Mouse (Mus musculus): ENCODE data around the gene Sptan1. TPM values are rescaled to one million over a fixed set of nuclear protein-coding genes. Genes with fewer than 3 reads are reported as not detected.
A peak's percentile ranks its signal among the peaks of the same experiment; 100 is the strongest.

Sptan1 gene
- total and polyA plus RNA-seq, 2 experiments, result 71.3 to 89.0 TPM

DNA sequence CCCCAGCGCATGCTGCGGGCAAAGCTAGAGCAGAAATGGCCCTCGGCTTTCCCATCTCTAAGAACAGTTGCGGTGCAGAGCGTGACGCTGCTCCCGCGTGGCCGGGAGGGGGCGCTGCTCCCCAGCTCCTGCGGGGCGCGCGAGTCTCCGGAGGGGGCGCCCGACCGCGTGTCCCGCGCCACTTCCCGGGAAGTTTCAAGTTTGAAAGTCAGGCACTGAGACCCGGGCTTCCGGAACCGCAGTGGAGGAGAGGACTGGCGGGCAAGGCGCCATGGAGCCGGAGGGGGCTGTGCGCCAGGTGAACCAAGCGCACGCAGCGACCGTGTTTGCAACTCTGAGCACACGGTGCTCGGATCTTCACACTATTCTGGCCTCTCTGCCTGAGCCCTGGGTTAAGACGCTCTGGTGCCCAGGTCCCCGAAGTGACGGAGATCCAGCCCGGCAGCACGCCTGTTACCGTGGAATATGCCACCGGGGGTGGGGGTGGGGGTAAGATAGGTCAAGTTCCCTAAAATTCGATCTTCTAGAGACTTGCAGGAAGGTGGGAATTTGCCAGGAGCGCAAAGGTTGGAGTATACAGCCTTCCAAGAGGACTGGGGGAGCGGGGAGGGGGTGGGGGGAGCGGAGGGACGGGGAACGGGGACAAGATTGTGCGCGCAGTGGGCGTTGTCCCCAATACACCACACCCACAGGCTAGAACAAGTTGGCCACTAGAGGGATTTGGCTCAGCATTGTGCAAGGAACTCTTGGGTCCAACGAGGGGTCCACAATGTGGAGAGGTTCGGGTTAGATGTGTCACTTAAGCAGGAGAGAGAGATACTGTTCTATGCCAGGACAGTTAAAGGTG lies 112.4 kb downstream of the Sptan1 start, which contains the start of gene Pkn3:
Pkn3 (plus strand) TSS at position 183 of the 847 bp plus-strand sequence.
- peak within 1 kb of the TSS; percentile 73 for H3K9ac ChIP-seq (ENCODE audit: low read depth, low read length)
- H3K27ac ChIP-seq (replicated peaks; ENCODE audit: insufficient read depth, low read depth, low read length), result no peak within 1 kb of the TSS
- no peaks in the 10 kb centered on the region for H3K79me2 ChIP-seq (ENCODE audit: control insufficient read depth, insufficient read depth, low read length)
- no peaks in the 10 kb centered on the region for H3K27me3 ChIP-seq (ENCODE audit: control insufficient read depth, insufficient read depth, low read length)
- peak; percentile 48 for DNase-seq (ENCODE audit: extremely low read depth, low read depth, low spot score)
- no peaks in the 10 kb centered on the region for H3K36me3 ChIP-seq (ENCODE audit: control insufficient read depth, insufficient read depth, low read length)
- under 1% methylated on average over 53 of the region's 53 CpGs for WGBS
- H3K4me1 ChIP-seq (ENCODE audit: control insufficient read depth, insufficient read depth, low read length), result no peaks in the 10 kb centered on the region
- H3K4me3 ChIP-seq (ENCODE audit: insufficient read depth, low read depth, low read length), result peak within 1 kb of the TSS; percentile 75
- TF ChIP-seq POLR2A (IDR thresholded peaks at IDR 0.05; ENCODE audit: extremely low read depth, insufficient read depth, low read length) (no peak), CTCF (IDR thresholded peaks at IDR 0.05; ENCODE audit: low read depth, low read length) (peak; percentile 95)

- Histone ChIP-seq H3K79me2 (ENCODE audit: control insufficient read depth, insufficient read depth, low read length) (no peaks in the 10 kb centered on the region), H3K4me1 (ENCODE audit: control insufficient read depth, insufficient read depth, low read length) (no peaks in the 10 kb centered on the region), H3K4me3 (ENCODE audit: insufficient read depth, low read depth, low read length) (no peak overlapping the region), H3K27me3 (ENCODE audit: control insufficient read depth, insufficient read depth, low read length) (no peaks in the 10 kb centered on the region), H3K9ac (ENCODE audit: low read depth, low read length) (no peak overlapping the region), H3K36me3 (ENCODE audit: control insufficient read depth, insufficient read depth, low read length) (no peaks in the 10 kb centered on the region), H3K27ac (replicated peaks; ENCODE audit: insufficient read depth, low read depth, low read length) (no peak overlapping the region)
- DNase-seq (ENCODE audit: extremely low read depth, low read depth, low spot score), result no peak
- WGBS, result 52% methylated on average over 10 of the region's 10 CpGs
- TF ChIP-seq POLR2A (IDR thresholded peaks at IDR 0.05; ENCODE audit: extremely low read depth, insufficient read depth, low read length), result no peak
- no peak for TF ChIP-seq CTCF (IDR thresholded peaks at IDR 0.05; ENCODE audit: low read depth, low read length)
These were observed 113.0 kb downstream of the Sptan1 start for GRCm38 (mm10) chr2:30078349-30078712.

DNA sequence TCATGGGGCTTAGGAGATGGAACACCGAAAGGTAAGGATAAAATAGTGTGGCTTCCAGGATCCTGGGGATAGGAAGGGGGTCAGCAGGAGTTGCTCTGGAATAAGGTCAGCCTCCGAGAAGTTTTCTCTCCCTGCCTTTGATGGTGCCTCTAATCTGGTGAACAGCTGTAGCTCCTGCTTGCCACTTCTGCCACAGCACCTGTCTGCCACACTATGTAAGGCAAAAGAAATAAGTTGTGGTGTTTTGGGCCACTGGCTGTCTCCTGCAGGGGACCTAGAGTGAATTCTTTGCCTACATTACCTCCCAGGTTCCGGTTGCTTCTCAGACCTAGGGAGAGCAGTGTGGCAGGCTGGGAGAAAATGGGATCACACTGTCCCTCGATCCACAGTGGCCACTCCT lies 113.4 kb downstream of the Sptan1 start:
- WGBS, result 90% methylated on average over 4 of the region's 4 CpGs
- Histone ChIP-seq H3K36me3 (ENCODE audit: control insufficient read depth, insufficient read depth, low read length) (no peaks in the 10 kb centered on the region), H3K9ac (ENCODE audit: low read depth, low read length) (no peak overlapping the region), H3K27ac (replicated peaks; ENCODE audit: insufficient read depth, low read depth, low read length) (no peak overlapping the region), H3K4me1 (ENCODE audit: control insufficient read depth, insufficient read depth, low read length) (no peaks in the 10 kb centered on the region), H3K27me3 (ENCODE audit: control insufficient read depth, insufficient read depth, low read length) (no peaks in the 10 kb centered on the region), H3K79me2 (ENCODE audit: control insufficient read depth, insufficient read depth, low read length) (no peaks in the 10 kb centered on the region), H3K4me3 (ENCODE audit: insufficient read depth, low read depth, low read length) (no peak overlapping the region)
- DNase-seq (ENCODE audit: extremely low read depth, low read depth, low spot score), result no peak
- TF ChIP-seq CTCF (IDR thresholded peaks at IDR 0.05; ENCODE audit: low read depth, low read length), result no peak
- no peak for TF ChIP-seq POLR2A (IDR thresholded peaks at IDR 0.05; ENCODE audit: extremely low read depth, insufficient read depth, low read length)

- no peak overlapping the region for H3K4me3 ChIP-seq (ENCODE audit: insufficient read depth, low read depth, low read length)
- H3K27me3 ChIP-seq (ENCODE audit: control insufficient read depth, insufficient read depth, low read length), result no peaks in the 10 kb centered on the region
- DNase-seq (ENCODE audit: extremely low read depth, low read depth, low spot score), result no peak
- no peaks in the 10 kb centered on the region for H3K79me2 ChIP-seq (ENCODE audit: control insufficient read depth, insufficient read depth, low read length)
- 91% methylated on average over 15 of the region's 15 CpGs for WGBS
- no peak overlapping the region for H3K27ac ChIP-seq (replicated peaks; ENCODE audit: insufficient read depth, low read depth, low read length)
- no peaks in the 10 kb centered on the region for H3K4me1 ChIP-seq (ENCODE audit: control insufficient read depth, insufficient read depth, low read length)
- H3K36me3 ChIP-seq (ENCODE audit: control insufficient read depth, insufficient read depth, low read length), result no peaks in the 10 kb centered on the region
- no peak overlapping the region for H3K9ac ChIP-seq (ENCODE audit: low read depth, low read length)
- TF ChIP-seq POLR2A (IDR thresholded peaks at IDR 0.05; ENCODE audit: extremely low read depth, insufficient read depth, low read length) (no peak), CTCF (IDR thresholded peaks at IDR 0.05; ENCODE audit: low read depth, low read length) (no peak)
These were observed 114.9 kb downstream of the Sptan1 start for GRCm38 (mm10) chr2:30080181-30080800.

Other genes starting within 250 kb of the Sptan1 start
- 0.13 and 0.18 TPM in 2 replicates for gene Gm13420, start 213.9 kb upstream of the Sptan1 start, total RNA-seq (2014; rRNA removed)
- gene Gm13420, start 213.9 kb upstream of the Sptan1 start, polyA plus RNA-seq (2012; rRNA removed), result 0.35 and 0.86 TPM in 2 replicates
- gene Gm13547, start 206.2 kb upstream of the Sptan1 start, total RNA-seq (2014; rRNA removed), result not detected in 2 replicates
- not detected in 2 replicates for gene Gm13547, start 206.2 kb upstream of the Sptan1 start, polyA plus RNA-seq (2012; rRNA removed)
- gene Coq4, start 178.1 kb upstream of the Sptan1 start, total RNA-seq (2014; rRNA removed), result 7.8 and 10.0 TPM in 2 replicates
- 37.6 and 48.2 TPM in 2 replicates for gene Coq4, start 178.1 kb upstream of the Sptan1 start, polyA plus RNA-seq (2012; rRNA removed)
- gene Trub2, start 177.1 kb upstream of the Sptan1 start, total RNA-seq (2014; rRNA removed), result 9.0 and 10.2 TPM in 2 replicates
- 13.5 and 19.7 TPM in 2 replicates for gene Trub2, start 177.1 kb upstream of the Sptan1 start, polyA plus RNA-seq (2012; rRNA removed)
- 9.2 and 13.8 TPM in 2 replicates for gene Slc27a4, start 162.9 kb upstream of the Sptan1 start, total RNA-seq (2014; rRNA removed)
- gene Slc27a4, start 162.9 kb upstream of the Sptan1 start, polyA plus RNA-seq (2012; rRNA removed), result 29.4 and 31.5 TPM in 2 replicates
- gene Urm1, start 145.5 kb upstream of the Sptan1 start, total RNA-seq (2014; rRNA removed), result 8.1 and 9.8 TPM in 2 replicates
- gene Urm1, start 145.5 kb upstream of the Sptan1 start, polyA plus RNA-seq (2012; rRNA removed), result 26.3 and 26.6 TPM in 2 replicates
- gene Cercam, start 96.4 kb upstream of the Sptan1 start, total RNA-seq (2014; rRNA removed), result 0.18 and 0.34 TPM in 2 replicates
- gene Cercam, start 96.4 kb upstream of the Sptan1 start, polyA plus RNA-seq (2012; rRNA removed), result 0.31 and 0.54 TPM in 2 replicates
- 6.4 and 7.0 TPM in 2 replicates for gene Odf2, start 76.3 kb upstream of the Sptan1 start, total RNA-seq (2014; rRNA removed)
- 3.7 and 7.0 TPM in 2 replicates for gene Odf2, start 76.3 kb upstream of the Sptan1 start, polyA plus RNA-seq (2012; rRNA removed)
- gene Gle1, start 30.1 kb upstream of the Sptan1 start, total RNA-seq (2014; rRNA removed), result 17.8 and 22.6 TPM in 2 replicates
- 13.8 and 14.3 TPM in 2 replicates for gene Gle1, start 30.1 kb upstream of the Sptan1 start, polyA plus RNA-seq (2012; rRNA removed)
- 5.5 and 7.5 TPM in 2 replicates for gene Wdr34, start 83.3 kb downstream of the Sptan1 start, total RNA-seq (2014; rRNA removed)
- 9.7 and 10.3 TPM in 2 replicates for gene Wdr34, start 83.3 kb downstream of the Sptan1 start, polyA plus RNA-seq (2012; rRNA removed)
- 64.2 and 85.1 TPM in 2 replicates for gene Set, start 91.8 kb downstream of the Sptan1 start, total RNA-seq (2014; rRNA removed)
- gene Set, start 91.8 kb downstream of the Sptan1 start, polyA plus RNA-seq (2012; rRNA removed), result 25.9 and 26.3 TPM in 2 replicates
- gene Pkn3, start 112.1 kb downstream of the Sptan1 start, total RNA-seq (2014; rRNA removed), result 0.40 and 0.74 TPM in 2 replicates
- gene Pkn3, start 112.1 kb downstream of the Sptan1 start, polyA plus RNA-seq (2012; rRNA removed), result 0.96 and 1.5 TPM in 2 replicates
- 16.8 and 26.1 TPM in 2 replicates for gene Zdhhc12, start 128.1 kb downstream of the Sptan1 start, total RNA-seq (2014; rRNA removed)
- gene Zdhhc12, start 128.1 kb downstream of the Sptan1 start, polyA plus RNA-seq (2012; rRNA removed), result 48.9 and 53.4 TPM in 2 replicates
- gene Zer1, start 159.0 kb downstream of the Sptan1 start, total RNA-seq (2014; rRNA removed), result 7.1 and 9.5 TPM in 2 replicates
- 25.4 and 27.1 TPM in 2 replicates for gene Zer1, start 159.0 kb downstream of the Sptan1 start, polyA plus RNA-seq (2012; rRNA removed)
- gene Tbc1d13, start 168.2 kb downstream of the Sptan1 start, total RNA-seq (2014; rRNA removed), result 25.8 and 26.6 TPM in 2 replicates
- gene Tbc1d13, start 168.2 kb downstream of the Sptan1 start, polyA plus RNA-seq (2012; rRNA removed), result 36.3 and 42.6 TPM in 2 replicates
- 78.7 and 101 TPM in 2 replicates for gene Endog, start 205.9 kb downstream of the Sptan1 start, total RNA-seq (2014; rRNA removed)
- 122 and 132 TPM in 2 replicates for gene Endog, start 205.9 kb downstream of the Sptan1 start, polyA plus RNA-seq (2012; rRNA removed)
- gene Spout1, start 212.9 kb downstream of the Sptan1 start, total RNA-seq (2014; rRNA removed), result 12.9 and 13.1 TPM in 2 replicates
- 14.0 and 14.9 TPM in 2 replicates for gene Spout1, start 212.9 kb downstream of the Sptan1 start, polyA plus RNA-seq (2012; rRNA removed)
- gene Kyat1, start 240.3 kb downstream of the Sptan1 start, total RNA-seq (2014; rRNA removed), result 169 and 184 TPM in 2 replicates
- gene Kyat1, start 240.3 kb downstream of the Sptan1 start, polyA plus RNA-seq (2012; rRNA removed), result 267 and 378 TPM in 2 replicates